Mouse (Mus musculus) left cerebral cortex, postnatal 10 days (tissue): ENCODE measurements at regions not wholly inside any gene's neighbourhood (a gene's known extent, or its start where the extent isn't known, plus 50 kb on each side); places are given as distances from the start of the nearest gene placed in this dataset.

ENCODE experiments used
- DNase-seq, 2 experiments: peaks; one replicate each; pipeline ENCODE4 v3.0.0; 2021 to 2022; ENCODE audit warnings: low spot score in 2 of 2, mixed read lengths in 1 of 2; ENCODE audit errors: extremely low spot score in 1 of 2
- intact Hi-C: fragments of 180-260 bp; cut with DNase I; formaldehyde crosslinking; loops from one replicate; pipeline ENCODE4 v1.15.1; 2025

DNA sequence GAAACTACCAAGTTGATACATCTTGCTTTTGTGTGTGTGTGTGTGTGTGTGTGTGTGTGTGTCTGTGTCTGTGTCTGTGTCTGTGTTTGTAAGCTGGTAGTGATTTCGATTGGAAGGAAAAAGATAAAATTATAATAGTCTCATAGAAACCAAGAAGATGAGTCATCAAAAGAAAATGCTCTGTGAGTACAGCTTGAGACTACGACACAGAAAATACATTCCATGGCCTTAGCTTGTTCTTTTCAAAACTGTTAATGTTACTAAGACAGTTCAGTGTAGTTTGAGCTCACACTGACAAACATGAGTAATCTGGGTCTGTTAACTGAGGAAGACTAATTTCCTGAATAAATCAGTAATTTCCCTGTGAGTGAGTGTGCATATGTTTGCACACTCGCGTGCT, 239.8 kb downstream of the Ptprc start:
- no peak for DNase-seq
- intact Hi-C loops: no loop called here

- DNase-seq: no peak
- intact Hi-C loops: no loop called here
Measured at GRCm38 (mm10) chr1:137929764-137930163, 245.7 kb downstream of the Ptprc start.

DNA sequence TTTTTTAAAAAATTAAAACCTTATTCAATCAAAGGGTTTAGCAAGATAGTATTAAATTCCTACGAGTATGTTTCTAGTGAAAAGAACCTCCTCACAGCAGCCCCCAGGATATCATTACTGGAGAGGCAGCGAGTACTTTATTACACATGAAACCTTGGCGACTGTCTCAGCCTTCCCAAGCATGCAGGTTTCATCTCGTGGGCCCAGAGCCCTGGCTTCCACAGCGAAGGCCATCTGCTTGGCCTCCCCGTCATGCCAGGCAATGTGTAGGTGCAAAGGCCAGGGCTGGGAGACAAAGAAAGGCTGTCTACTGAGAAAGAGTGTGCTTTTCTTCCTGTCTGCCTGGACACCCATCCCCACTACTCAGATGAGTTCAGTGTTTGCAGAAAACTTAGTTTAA, 247.0 kb downstream of the Ptprc start:
- DNase-seq: no peak
- intact Hi-C loops: no loop called here

GRCm38 (mm10) chr1:137927953-137928352, 247.6 kb downstream of the Ptprc start:
- intact Hi-C loops: no loop called here
- peak in 1 of 2 experiments; percentile 69 for DNase-seq

DNA sequence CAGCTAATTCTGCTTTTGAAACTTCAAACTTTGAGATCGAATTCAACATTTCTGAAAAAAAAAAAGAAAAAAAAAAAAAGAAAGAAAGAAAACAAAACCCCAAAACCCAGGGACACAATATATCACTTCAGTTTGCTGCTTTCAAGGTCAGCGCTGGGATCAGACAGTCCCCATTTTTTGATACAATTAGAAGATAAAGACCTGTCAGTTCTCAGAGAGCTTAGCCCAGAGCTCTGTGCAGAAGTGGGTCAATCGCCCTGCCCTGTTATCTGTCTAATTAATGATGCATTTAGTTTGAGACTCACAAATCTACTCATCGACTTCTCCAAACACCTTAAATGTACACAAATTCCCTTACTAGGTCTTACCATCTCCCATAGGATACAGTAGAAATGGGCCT, 249.2 kb downstream of the Ptprc start:
- intact Hi-C loops: no loop called here
- DNase-seq: no peak

GRCm38 (mm10) chr1:137924156-137924555, 251.4 kb downstream of the Ptprc start:
- DNase-seq: no peak
- intact Hi-C loops: no loop called here

DNA sequence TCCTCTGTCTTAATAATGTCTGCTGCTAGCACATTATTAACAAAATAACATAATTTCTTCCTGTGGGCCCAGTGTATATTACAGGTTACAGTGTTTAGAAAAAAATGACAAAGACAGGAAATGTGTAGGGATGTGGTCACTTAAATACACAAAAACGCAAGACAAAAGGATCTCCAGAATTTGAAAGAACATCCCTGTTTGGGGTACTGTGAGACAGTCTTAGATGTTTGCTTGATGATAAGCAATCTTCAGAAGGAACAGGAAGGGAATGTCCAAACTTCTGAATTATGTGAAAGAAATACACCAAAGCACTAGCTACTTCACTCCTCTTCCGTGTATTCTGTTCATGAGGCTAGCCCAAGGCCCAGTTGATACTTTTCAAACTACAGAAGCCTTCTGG, 251.8 kb downstream of the Ptprc start:
- intact Hi-C loops: no loop called here
- DNase-seq: no peak

DNA sequence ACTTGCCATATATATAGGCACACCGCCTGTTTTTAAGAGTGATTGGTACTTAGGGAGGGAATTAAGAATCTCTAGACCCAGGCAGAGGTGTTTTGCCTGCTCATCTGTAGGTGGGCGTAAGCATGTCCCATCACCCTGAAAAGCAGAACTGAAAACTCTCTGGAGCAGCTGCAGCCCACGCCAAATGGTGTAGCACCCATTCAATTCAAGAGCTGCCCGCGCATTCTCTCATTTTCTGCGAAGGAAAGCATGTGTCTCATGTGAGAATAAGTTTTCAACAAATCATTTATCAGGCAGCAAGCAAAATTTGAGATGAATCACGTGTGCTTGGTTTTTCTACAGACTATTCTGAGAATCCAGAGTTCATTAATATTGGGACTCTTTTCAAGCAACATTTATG, 252.7 kb downstream of the Ptprc start:
- intact Hi-C loops: no loop called here
- peak in 1 of 2 experiments; percentile 31 for DNase-seq

GRCm38 (mm10) chr1:137921592-137921991, 253.9 kb downstream of the Ptprc start:
- no peak for DNase-seq
- intact Hi-C loops: no loop called here

DNA sequence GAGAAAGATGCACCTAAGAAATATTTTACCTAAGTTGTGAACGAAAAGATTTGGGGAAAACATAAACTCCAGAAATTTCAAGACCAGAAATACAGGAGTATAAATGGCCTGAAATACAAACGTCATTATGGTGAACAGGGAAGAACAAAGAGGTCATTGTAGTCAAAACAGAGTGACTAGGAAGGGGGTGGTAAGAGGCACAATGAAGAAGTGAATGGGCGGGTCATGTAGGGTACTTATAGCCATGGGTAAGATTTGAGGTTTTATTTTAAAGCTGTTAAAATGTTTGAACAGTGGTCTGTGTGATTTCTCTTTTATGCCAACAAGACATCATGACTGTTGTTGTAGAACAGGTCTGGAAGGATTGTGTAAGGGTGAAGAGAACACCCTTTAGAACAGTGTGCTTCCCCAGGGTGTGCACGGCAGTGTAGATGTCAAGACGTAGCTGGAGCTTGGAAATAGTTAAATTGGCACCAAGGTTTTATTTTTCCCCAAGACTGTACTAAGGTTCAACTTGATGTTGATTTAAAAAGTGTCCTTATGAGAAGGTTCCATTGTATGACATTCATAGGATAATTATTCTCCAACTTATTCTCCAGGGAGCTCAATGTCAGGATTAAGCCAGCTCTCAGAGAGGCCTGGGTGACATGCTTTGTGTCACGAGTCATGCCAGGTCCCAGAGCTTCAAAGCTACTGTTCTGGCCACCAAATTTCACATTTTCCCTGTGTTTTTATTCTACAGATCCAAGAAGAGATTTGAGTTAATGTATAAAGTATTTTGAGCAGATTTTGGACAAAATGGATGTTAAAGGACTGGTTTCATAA, 255.6 kb downstream of the Ptprc start:
- intact Hi-C loops: no loop called here
- no peak for DNase-seq

- intact Hi-C loops: no loop called here
- DNase-seq: no peak
Measured at GRCm38 (mm10) chr1:137917449-137917848, 258.1 kb downstream of the Ptprc start.

DNA sequence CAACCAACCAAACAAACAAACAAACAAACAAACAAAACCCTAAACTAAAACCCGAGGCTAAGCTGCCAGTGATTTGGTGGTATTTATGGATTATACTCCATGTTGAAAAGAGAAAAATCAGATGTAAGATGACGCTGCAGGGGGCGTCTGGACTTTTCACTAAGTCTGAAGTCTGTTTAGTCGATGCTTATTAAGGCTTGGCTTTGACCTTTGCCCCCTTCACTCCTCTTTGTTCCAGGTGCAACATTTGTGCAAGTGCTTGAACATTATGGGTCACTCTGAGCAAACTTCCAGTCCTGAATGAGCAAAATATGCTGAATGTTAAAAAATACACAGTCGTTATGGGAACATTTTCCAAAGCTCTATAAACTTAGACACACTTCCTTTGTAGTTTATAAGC, 268.6 kb downstream of the Ptprc start:
- intact Hi-C loops: loop anchor here (10.0 kb wide), 1 partner anchor 58 kb away; no protein-coding TSS in a partner anchor
- no peak for DNase-seq

GRCm38 (mm10) chr1:137906477-137906876, 269.0 kb downstream of the Ptprc start:
- no peak for DNase-seq
- intact Hi-C loops: loop anchor here (10.0 kb wide), 1 partner anchor 58 kb away; no protein-coding TSS in a partner anchor

DNA sequence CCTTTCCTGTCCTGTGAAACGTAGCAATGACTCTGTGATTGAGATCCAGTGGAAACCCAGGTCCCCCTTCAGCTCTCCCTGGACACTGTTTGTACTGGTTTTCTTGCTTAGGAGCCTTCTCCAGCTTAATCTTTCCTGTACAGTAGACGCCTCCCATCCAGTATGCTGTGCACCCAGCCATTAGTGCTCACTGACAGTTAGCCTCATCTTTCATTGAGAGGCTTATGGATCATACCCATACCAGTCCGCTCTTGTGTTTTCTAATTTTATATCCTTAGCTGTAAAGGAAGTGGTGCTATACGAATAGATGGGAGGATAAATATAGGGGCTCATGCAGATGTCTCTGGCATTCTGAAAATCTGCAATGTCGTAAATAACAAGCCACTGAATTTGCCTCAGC, 269.9 kb downstream of the Ptprc start:
- intact Hi-C loops: loop anchor here (10.0 kb wide), 1 partner anchor 59 kb away; no protein-coding TSS in a partner anchor
- DNase-seq: no peak

DNA sequence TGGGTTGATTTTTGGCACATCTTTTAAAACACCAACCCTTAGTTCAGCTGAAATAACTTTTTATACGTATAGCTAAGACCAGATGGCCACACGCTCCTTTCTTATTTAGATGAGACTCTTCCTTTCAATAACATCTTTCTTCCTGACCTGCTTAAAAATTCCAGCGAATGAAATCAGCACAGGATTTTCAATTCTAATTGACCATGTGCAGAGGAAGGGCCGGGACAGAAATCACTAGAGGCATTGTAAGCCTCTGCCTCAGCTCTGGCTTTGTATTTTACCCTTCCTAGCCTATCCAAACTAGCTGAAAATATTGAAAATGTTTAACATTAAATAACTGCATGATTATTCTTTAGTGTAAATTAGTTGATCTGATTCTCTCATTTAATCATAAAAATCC, 272.2 kb downstream of the Ptprc start:
- intact Hi-C loops: loop anchor here (10.0 kb wide), 1 partner anchor 61 kb away; no protein-coding TSS in a partner anchor
- DNase-seq: no peak

- intact Hi-C loops: loop anchor here (10.0 kb wide), 1 partner anchor 62 kb away; no protein-coding TSS in a partner anchor
- no peak for DNase-seq
Measured at GRCm38 (mm10) chr1:137902859-137903258, 272.6 kb downstream of the Ptprc start.

DNA sequence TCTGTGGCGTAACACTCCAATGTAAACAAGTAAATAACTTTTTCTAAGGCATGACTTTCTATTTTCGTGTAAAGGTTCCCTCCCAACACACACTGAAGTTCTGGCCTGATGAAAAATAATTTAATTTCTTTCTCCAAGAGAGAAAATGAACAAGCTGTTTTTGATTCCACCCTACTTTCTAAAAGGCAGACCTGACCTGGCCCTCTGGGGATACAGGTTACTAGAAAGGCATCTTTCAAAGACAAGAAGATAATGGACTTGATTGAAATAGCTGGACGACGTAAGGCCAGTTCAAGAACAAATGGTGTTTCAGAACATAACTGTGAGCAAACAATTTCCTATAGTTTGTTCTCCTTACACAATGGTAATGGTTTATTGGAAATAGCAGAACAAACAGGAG, 273.5 kb downstream of the Ptprc start:
- DNase-seq: no peak
- intact Hi-C loops: loop anchor here (10.0 kb wide), 1 partner anchor 63 kb away; no protein-coding TSS in a partner anchor

- intact Hi-C loops: loop anchor here (10.0 kb wide), 1 partner anchor 64 kb away; no protein-coding TSS in a partner anchor
- no peak for DNase-seq
Measured at GRCm38 (mm10) chr1:137901211-137901610, 274.3 kb downstream of the Ptprc start.

DNA sequence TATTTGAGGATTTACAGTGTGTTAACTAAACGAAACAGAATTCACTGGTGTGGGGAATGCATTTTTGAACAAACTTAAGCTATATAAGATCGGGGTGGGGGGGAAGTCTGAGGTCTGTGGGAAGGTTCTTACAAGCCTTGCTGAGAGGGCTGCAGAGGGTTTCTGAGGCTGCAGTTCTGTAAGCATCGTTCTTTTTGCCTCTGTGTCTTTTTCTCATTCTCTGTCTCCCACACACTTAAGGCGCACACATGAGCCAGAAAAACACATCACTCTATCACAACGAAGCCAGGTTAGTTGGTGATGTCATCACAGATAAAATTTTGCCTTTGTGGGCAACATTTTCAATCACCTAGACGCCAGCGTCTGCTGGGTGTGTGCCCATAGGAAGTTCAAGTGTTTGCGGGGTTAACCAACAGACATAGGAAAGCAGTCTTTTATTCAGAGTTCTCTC, 274.9 kb downstream of the Ptprc start:
- intact Hi-C loops: loop anchor here (10.0 kb wide), 1 partner anchor 64 kb away; no protein-coding TSS in a partner anchor
- no peak for DNase-seq

DNA sequence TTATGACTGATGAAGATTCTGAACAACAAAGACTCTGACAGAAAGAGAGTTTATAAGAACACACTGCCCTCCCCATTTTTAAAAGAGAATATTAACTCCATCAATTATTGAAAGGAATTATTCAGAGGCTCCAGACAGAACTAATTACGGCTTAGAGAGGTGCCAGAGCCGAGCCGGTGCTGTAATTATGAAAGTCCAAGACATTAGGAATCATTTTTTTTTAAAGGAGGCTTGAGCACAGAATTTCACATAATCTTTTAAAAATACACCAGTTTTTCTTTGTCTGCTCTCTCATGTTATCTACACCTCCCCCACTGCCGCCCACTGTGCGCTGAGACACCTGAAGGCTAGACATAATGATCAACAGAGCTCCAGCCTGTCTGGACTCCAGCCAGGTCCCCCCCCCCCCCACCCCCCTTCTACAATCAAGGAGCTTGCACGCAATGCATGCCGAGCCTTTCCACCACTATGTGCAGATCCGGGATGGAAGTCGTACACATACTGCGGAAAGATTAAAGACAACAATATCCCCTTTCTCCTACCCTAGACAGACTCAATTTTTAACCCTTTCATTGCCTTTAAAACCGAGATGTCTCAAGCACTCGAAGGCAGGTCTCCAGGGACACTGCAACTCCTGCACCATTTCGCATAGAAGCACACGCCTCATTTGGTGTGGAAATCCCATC, 275.4 kb downstream of the Ptprc start:
- peak; percentile 60 to 72 for DNase-seq
- intact Hi-C loops: loop anchor here (5.0 to 10.0 kb wide), 3 partner anchors 65 to 243 kb away; no protein-coding TSS in a partner anchor
